Mouse (Mus musculus) embryonic facial prominence, embryonic 12.5 days (tissue): Measurements from ENCODE around the gene Hsd17b6. TPM values are rescaled to one million over a fixed set of nuclear protein-coding genes. Genes with fewer than 3 reads are reported as not detected.

ENCODE experiments used
- ATAC-seq: fragments of 200-750 bp; cut with Nextera tagmentation; 2 replicates; pipeline ENCODE4 v1.8.0; 2017; ENCODE audit not compliant: insufficient number of reproducible peaks, insufficient read depth, low FRiP score, low TSS enrichment
- H3K27ac ChIP-seq: fragments of 300-500 bp; sonication (generic); 2 replicates; pipeline ENCODE4 v1.5.1; 2016; ENCODE audit warnings: mild to moderate bottlenecking
- H3K27me3 ChIP-seq: fragments of 300-500 bp; sonication (generic); 2 replicates; pipeline ENCODE4 v1.6.1; 2016; ENCODE audit warnings: mild to moderate bottlenecking, moderate library complexity
- H3K36me3 ChIP-seq: fragments of 300-500 bp; sonication (generic); 2 replicates; pipeline ENCODE4 v1.6.1; 2016; ENCODE audit warnings: mild to moderate bottlenecking
- H3K4me1 ChIP-seq: fragments of 300-500 bp; sonication (generic); 2 replicates; pipeline ENCODE4 v1.6.1; 2016
- H3K4me2 ChIP-seq: fragments of 300-500 bp; sonication (generic); replicated peaks from 2 replicates; pipeline ENCODE4 v1.6.1; 2016; ENCODE audit warnings: mild to moderate bottlenecking, moderate library complexity
- H3K4me3 ChIP-seq: fragments of 300-500 bp; sonication (generic); 2 replicates; pipeline ENCODE4 v1.5.1; 2016; ENCODE audit warnings: mild to moderate bottlenecking
- H3K9ac ChIP-seq: fragments of 300-500 bp; sonication (generic); 2 replicates; pipeline ENCODE4 v1.6.1; 2016; ENCODE audit warnings: mild to moderate bottlenecking, moderate library complexity
- H3K9me3 ChIP-seq: fragments of 300-500 bp; sonication (generic); 2 replicates; pipeline ENCODE4 v1.6.1; 2016; ENCODE audit warnings: mild to moderate bottlenecking, moderate library complexity
- WGBS: fragments of 180-500 bp; shearing (Covaris S2); methylation state at CpG from one replicate; pipeline ENCODE4 v1.1.7; 2016; 5-methylcytosine and 5-hydroxymethylcytosine counted together
- polyA plus RNA-seq: library from polyadenylated mRNA; unstranded; fragments of >200 nt; fragmentation: Nextera tagmentation; extraction: Ambion mirVana; gene quantifications from 2 replicates; pipeline ENCODE4 v1.2.1, GENCODE M21; 2016

Gene Hsd17b6
- polyA plus RNA-seq, 1 experiment from 2014 or later = not detected

DNA sequence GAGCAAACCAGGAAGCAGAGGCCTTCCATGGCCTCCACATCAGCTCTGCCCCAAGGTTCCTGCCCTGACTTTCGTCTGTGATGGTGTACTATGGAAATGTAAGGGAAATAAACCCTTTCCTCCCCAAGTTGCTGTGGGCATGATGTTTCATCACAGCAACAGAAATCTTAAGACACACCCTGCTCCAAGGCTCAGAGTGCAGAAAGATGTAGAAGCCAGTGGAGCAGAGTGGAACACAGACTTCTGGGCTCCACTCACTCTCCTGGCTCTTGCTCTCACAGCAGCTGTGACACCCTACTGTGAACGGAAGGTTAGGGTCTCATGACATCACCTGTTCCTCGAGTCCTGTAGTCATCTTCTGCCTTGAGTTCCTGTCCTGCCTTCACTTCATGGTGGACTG lies 43.4 kb downstream of the Hsd17b6 start:
- Histone ChIP-seq H3K9ac (no peak overlapping the region), H3K36me3 (no peaks in the 10 kb centered on the region), H3K4me3 (no peak overlapping the region), H3K27ac (no peak overlapping the region), H3K9me3 (no peaks in the 10 kb centered on the region), H3K27me3 (no peaks in the 10 kb centered on the region), H3K4me2 (no peak overlapping the region), H3K4me1 (no peaks in the 10 kb centered on the region)
- 56% methylated on average over 3 of the region's 3 CpGs for WGBS
- ATAC-seq = no peak

DNA sequence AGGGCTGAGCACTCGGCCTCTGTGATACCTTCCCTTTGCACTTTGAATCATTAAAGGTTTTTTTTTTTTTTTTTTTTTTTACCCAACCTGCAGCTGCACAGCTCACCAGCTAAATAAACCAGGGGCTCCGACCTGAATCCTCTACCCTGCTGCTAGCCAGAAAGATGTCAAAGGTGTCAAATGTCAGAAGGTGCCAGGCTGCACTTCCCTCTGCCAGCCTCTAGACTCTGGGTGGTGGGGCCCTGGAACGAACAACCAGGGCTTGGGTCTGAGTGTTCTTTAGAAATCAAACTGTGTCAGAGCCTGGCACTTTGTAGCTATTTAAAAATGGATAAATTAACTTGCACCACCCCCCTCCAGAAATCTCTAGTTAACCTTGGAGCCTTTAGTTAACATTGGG lies 45.0 kb downstream of the Hsd17b6 start:
- ATAC-seq = no peak
- Histone ChIP-seq H3K36me3 (no peaks in the 10 kb centered on the region), H3K27ac (no peak overlapping the region), H3K9ac (no peak overlapping the region), H3K4me2 (no peak overlapping the region), H3K4me1 (no peaks in the 10 kb centered on the region), H3K4me3 (no peak overlapping the region), H3K9me3 (no peaks in the 10 kb centered on the region), H3K27me3 (no peaks in the 10 kb centered on the region)
- WGBS = 61% methylated on average over 3 of the region's 3 CpGs

DNA sequence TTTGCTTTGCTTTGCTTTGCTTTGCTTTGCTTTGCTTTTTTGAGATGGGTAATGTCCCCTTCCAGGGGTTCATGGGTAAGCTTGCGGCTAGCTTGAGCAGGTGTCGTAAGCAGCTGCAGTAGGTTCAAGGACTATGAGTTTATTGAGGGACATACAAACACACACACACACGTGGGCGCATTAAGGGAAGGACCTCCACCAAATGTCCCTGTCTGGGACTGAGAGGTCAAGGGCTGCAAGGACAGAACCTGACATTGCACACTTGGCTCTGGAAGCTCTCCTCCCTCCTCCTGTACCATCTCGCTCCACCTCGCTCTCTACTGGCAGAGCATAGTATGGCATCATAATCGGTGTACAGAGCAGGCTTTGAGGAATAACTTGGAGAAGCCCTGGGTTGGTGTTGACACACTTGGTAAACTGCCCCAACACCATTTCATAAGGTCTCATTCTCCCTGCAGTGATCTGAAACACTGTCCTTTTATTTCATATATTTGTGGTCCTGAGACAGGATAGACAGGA lies 48.2 kb downstream of the Hsd17b6 start:
- Histone ChIP-seq H3K9ac (no peak overlapping the region), H3K4me1 (no peaks in the 10 kb centered on the region), H3K4me3 (no peak overlapping the region), H3K27ac (no peak overlapping the region), H3K9me3 (no peaks in the 10 kb centered on the region), H3K4me2 (no peak overlapping the region), H3K36me3 (no peaks in the 10 kb centered on the region), H3K27me3 (no peaks in the 10 kb centered on the region)
- whole genome bisulfite sequencing = 84% methylated on average over 7 of the region's 7 CpGs
- no peak for ATAC-seq

DNA sequence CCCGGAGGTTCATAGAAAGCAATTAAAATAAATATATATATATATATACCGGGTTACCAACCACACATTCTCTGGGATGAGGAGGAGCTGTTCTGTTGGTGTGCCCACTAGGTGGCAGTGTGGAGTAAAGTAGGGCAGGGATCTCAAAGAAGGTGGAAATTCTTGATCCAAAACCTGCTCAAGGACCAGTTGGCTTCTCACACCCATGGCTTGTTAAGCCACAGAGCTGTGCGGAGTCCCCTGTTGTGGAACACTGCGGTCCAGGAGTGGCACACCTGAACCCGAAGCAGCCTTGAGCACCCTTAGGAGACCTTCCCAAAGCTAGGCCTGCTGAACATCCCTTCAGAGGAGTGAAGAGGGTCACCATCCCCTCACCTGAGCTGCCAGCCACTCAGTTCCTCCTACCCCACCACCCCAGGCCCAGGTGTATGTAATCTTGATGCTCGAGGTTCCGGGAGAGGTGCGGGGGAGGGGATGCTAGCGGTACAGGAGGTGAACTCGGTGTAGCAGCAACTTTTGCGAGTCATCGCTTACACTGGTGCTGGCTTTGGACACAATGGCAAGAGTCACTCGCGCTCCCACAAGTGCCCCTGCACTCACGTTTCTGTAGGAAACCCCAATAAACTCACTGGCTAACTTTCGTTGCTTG lies 51.1 kb downstream of the Hsd17b6 start:
- WGBS = 56% methylated on average over 16 of the region's 16 CpGs
- no peak for ATAC-seq
- Histone ChIP-seq H3K4me3 (no peak overlapping the region), H3K36me3 (no peaks in the 10 kb centered on the region), H3K27me3 (no peaks in the 10 kb centered on the region), H3K9ac (no peak overlapping the region), H3K4me2 (no peak overlapping the region), H3K4me1 (no peaks in the 10 kb centered on the region), H3K27ac (no peak overlapping the region), H3K9me3 (no peaks in the 10 kb centered on the region)

DNA sequence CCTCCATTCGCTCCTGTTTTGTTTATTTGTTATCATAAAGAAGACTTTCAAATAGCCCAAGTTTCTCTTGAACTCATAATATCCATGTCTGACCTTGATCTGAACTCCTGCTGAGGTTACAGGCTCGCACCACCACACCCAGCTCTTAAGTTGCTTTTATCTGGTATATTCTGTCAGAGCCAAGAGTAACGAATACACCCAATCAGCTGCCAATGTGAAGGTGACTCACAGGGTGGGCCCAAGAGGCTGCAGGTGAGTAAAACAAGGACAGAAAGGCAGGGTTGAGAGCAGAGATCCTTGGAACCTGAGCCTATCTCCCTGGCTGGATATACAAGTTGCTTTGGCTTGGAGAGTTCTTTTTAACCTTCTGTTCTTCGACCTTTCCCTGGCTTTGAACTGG lies 52.4 kb downstream of the Hsd17b6 start:
- no peaks in the 10 kb centered on the region for H3K4me1 ChIP-seq
- no peak overlapping the region for H3K4me3 ChIP-seq
- H3K9ac ChIP-seq = no peak overlapping the region
- no peaks in the 10 kb centered on the region for H3K36me3 ChIP-seq
- WGBS = 73% methylated on average over 4 of the region's 4 CpGs
- ATAC-seq = no peak
- H3K27me3 ChIP-seq = no peaks in the 10 kb centered on the region
- H3K9me3 ChIP-seq = no peaks in the 10 kb centered on the region
- no peak overlapping the region for H3K4me2 ChIP-seq
- H3K27ac ChIP-seq = no peak overlapping the region

DNA sequence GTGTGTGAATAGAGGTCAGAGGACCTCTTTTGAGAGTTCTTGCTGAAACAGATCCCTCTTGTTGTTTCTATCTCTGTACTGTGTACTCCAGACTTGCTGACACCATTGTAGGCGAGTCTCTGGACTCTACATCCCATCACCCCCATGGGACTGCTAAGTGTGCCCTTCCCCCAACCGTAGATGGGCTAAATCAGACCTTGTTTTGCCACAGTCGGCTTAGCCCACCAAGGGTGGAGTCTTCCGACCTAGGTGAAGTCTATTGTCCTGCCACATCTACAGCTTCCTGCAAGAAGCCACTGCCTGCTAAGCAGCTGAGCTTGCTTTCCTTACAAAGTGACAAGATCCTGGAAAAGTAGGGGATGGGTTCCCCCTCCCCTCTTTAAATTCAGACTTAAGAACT lies 55.6 kb downstream of the Hsd17b6 start:
- no peaks in the 10 kb centered on the region for H3K27me3 ChIP-seq
- no peaks in the 10 kb centered on the region for H3K4me1 ChIP-seq
- no peak overlapping the region for H3K9ac ChIP-seq
- H3K4me3 ChIP-seq = no peak overlapping the region
- no peak for ATAC-seq
- no peak overlapping the region for H3K27ac ChIP-seq
- WGBS = 70% methylated on average over 4 of the region's 4 CpGs
- no peak overlapping the region for H3K4me2 ChIP-seq
- H3K9me3 ChIP-seq = no peaks in the 10 kb centered on the region
- H3K36me3 ChIP-seq = no peaks in the 10 kb centered on the region

DNA sequence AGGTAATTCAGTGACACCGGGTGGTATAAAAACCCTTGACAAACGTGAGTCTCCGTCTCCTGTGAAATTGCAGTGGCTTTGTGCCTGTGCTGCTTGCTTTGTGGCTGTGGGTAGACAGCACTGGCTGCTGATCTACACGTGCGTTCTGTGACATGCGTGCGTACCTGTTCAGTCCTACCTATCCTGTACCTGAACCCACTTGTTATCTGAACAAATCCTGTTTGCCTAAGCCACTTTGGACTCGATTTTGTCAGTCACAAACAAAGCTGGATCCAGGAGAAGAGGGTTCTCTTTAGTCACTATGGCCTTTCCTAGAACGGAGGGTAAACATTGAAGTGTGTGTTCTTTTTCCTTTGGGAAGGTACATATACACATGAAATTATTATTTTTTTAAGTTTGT lies 56.0 kb downstream of the Hsd17b6 start:
- Histone ChIP-seq H3K27ac (no peak overlapping the region), H3K4me3 (no peak overlapping the region), H3K9me3 (no peaks in the 10 kb centered on the region), H3K4me2 (no peak overlapping the region), H3K27me3 (no peaks in the 10 kb centered on the region), H3K9ac (no peak overlapping the region), H3K4me1 (no peaks in the 10 kb centered on the region), H3K36me3 (no peaks in the 10 kb centered on the region)
- ATAC-seq = no peak
- 81% methylated on average over 9 of the region's 9 CpGs for WGBS

DNA sequence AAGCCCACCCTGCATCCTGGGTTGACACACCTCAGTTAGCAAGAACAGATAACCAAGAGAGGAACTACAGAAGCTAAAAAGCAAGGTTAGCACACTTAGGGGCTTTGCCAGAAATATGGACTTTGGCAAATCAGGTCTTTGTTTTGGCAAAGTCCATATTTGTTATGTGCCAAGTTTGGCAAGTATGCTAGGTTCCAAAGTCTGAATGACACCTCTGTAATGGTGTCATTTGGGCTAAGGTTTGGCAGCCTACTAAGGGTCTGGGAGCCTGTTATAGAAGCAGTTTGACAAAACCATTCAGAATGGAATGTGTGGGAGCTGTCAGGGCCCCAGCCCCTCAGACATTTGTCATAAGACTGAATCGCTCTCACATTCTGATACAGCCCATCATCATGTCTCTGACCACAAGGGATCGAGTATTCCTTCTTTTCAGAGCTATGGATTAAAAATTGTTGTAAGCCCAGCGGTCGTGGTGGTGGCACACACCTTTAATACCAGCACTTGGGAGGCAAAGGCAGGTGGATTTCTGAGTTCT lies 57.7 kb downstream of the Hsd17b6 start:
- WGBS = 80% methylated on average over 4 of the region's 4 CpGs
- no peaks in the 10 kb centered on the region for H3K27me3 ChIP-seq
- no peaks in the 10 kb centered on the region for H3K4me1 ChIP-seq
- H3K4me3 ChIP-seq = no peak overlapping the region
- H3K9me3 ChIP-seq = no peaks in the 10 kb centered on the region
- no peak for ATAC-seq
- H3K9ac ChIP-seq = no peak overlapping the region
- no peak overlapping the region for H3K27ac ChIP-seq
- H3K36me3 ChIP-seq = no peaks in the 10 kb centered on the region
- H3K4me2 ChIP-seq = no peak overlapping the region

DNA sequence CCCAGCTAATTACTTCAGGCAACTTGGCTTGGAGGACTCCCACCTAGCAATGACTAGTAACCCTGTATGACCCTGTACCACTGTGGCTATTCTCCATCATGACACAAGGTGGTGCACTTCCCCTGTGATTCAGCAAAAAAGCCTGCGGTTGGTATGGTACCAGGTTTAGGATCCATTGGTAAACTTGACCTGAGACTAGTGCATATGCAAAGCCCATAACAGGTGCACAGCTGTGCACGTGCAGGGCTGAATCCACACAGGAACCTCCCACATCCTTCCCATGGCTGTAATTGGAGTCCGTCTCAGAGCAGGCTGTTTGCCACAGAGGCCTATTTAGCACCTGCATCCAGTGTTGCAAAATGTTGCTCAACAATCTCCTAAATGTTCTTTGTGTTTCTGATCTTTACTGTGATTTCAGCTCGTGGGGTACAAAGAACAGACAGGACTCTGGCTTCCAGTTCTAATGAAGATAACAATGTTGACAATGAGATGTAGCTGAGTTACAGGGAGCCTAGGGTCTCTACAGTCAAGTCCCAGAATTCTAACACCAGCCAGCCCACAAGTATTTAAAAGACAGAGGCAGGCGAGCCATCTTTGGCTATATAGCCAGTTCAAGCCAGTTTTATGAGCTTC lies 61.9 kb downstream of the Hsd17b6 start:
- H3K4me3 ChIP-seq = no peak overlapping the region
- no peaks in the 10 kb centered on the region for H3K9me3 ChIP-seq
- H3K27ac ChIP-seq = no peak overlapping the region
- no peaks in the 10 kb centered on the region for H3K27me3 ChIP-seq
- H3K9ac ChIP-seq = no peak overlapping the region
- 33% methylated on average over 5 of the region's 5 CpGs for WGBS
- no peak overlapping the region for H3K4me2 ChIP-seq
- ATAC-seq = no peak
- no peaks in the 10 kb centered on the region for H3K36me3 ChIP-seq
- no peaks in the 10 kb centered on the region for H3K4me1 ChIP-seq

Other genes starting within 250 kb of the Hsd17b6 start
- not detected in 2 replicates for gene Rdh1, start 247.9 kb downstream of the Hsd17b6 start, polyA plus RNA-seq
- 0.09 TPM in 1 of 2 replicates, not detected in the other for gene Rdh16f1, start 247.8 kb downstream of the Hsd17b6 start, polyA plus RNA-seq
- gene Rdh9, start 231.2 kb downstream of the Hsd17b6 start, polyA plus RNA-seq = 0.09 TPM in 1 of 2 replicates, not detected in the other
- not detected in 2 replicates for gene Rdh16, start 206.5 kb downstream of the Hsd17b6 start, polyA plus RNA-seq
- gene Rdh19, start 157.7 kb downstream of the Hsd17b6 start, polyA plus RNA-seq = not detected in 2 replicates
- gene Rdh16f2, start 141.1 kb downstream of the Hsd17b6 start, polyA plus RNA-seq = not detected in 2 replicates
- not detected in 2 replicates for gene Rdh7, start 118.8 kb downstream of the Hsd17b6 start, polyA plus RNA-seq
- gene Sdr9c7, start 109.1 kb downstream of the Hsd17b6 start, polyA plus RNA-seq = not detected in 2 replicates
- gene Prim1, start 7.6 kb upstream of the Hsd17b6 start, polyA plus RNA-seq = 94.6 and 95.2 TPM in 2 replicates
- gene Naca, start 28.0 kb upstream of the Hsd17b6 start, polyA plus RNA-seq = 832 and 847 TPM in 2 replicates
- 541 and 578 TPM in 2 replicates for gene Ptges3, start 51.3 kb upstream of the Hsd17b6 start, polyA plus RNA-seq
- gene Atp5b, start 75.7 kb upstream of the Hsd17b6 start, polyA plus RNA-seq = 1,967 TPM in 2 replicates
- 9.0 and 9.1 TPM in 2 replicates for gene Baz2a, start 84.0 kb upstream of the Hsd17b6 start, polyA plus RNA-seq
- gene Rbms2, start 172.7 kb upstream of the Hsd17b6 start, polyA plus RNA-seq = 31.7 and 33.6 TPM in 2 replicates
- 1.1 and 2.7 TPM in 2 replicates for gene Gls2, start 186.8 kb upstream of the Hsd17b6 start, polyA plus RNA-seq
- gene Spryd4, start 204.2 kb upstream of the Hsd17b6 start, polyA plus RNA-seq = 31.1 TPM in 2 replicates
- gene Mip, start 218.2 kb upstream of the Hsd17b6 start, polyA plus RNA-seq = 0.69 and 1.1 TPM in 2 replicates
- 80.9 and 81.5 TPM in 2 replicates for gene Timeless, start 224.5 kb upstream of the Hsd17b6 start, polyA plus RNA-seq
- gene Apon, start 246.5 kb upstream of the Hsd17b6 start, polyA plus RNA-seq = 0.37 and 0.90 TPM in 2 replicates